Mouse (Mus musculus): ENCODE measurements around the gene Prkar2b.

DNA sequence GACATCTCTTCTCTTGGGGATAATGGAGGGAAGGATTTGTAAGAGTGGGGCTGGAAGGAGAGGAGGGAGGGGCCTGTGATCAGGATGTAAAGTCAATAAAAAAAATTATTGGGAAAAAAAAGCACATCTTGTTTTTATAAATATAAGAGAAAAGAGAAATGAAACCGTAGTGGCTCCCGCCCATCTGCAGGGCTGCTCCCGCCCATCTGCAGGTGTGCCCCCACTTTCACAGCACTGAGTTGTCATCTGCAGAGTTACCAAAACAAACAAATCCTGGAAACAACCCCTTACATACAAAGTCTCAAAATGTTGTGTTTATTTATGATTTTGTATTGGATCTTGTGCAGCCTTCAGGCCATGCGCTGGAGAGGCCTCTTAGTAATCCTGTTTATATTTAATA, 40.2 kb upstream of the Prkar2b start:
- TF ChIP-seq GATA1 (IDR thresholded peaks at IDR 0.05; ENCODE audit: low read length), result no peak
- TF ChIP-seq TAL1 (IDR thresholded peaks at IDR 0.05; ENCODE audit: low read length), result no peak

Measured in erythroblast, embryonic 14.5 days (primary cell).